Mouse (Mus musculus) lung, postnatal 0 days (tissue): ENCODE data around the gene Tollip.

ENCODE experiments used
- CTCF ChIP-seq: IDR thresholded peaks from 2 replicates; pipeline ENCODE4 v1.5.1; 2016; ENCODE audit warnings: antibody characterized with exemption, mild to moderate bottlenecking
- EP300 ChIP-seq: IDR thresholded peaks from 2 replicates; pipeline ENCODE4 v1.6.1; 2016; ENCODE audit warnings: antibody characterized with exemption, mild to moderate bottlenecking, control low read depth

GRCm38 (mm10) chr7:141966281-141966680 is 48.0 kb upstream of the Tollip start:
- TF ChIP-seq CTCF (no peak), EP300 (no peak)
